Mouse (Mus musculus) brain, embryonic 18.5 days (tissue): ENCODE results near the gene Herpud1.
"Not testable (repeated sequence)": the region's sequence is repeated elsewhere in the genome, so short reads cannot be mapped to it uniquely, and the experiment has no call there.

Experiments used
- DNase-seq: peaks from one replicate; pipeline ENCODE4 v3.0.0-alpha.2; 2012; ENCODE audit warnings: low read depth, low spot score

The Herpud1 gene

DNA sequence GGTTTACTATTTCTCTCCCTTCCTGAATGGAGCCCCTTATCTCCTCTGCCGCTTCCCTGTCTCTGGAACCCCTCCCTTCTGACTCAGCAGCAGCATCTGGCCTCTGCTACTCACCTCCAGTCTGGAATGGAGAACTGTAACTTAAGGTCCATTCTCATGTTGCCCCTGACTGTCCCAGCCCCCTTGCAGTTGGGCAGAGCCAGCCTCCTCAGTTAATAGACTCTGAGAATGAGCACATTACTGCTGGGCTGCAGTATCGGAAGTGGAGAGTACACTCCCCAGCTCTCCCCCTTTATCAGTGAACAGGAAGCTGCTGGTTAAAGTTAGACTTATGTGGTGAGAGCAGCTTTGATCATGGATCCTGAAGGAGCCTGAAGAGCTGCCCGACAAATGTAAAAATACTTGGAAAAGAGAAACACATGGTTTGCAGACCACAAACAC lies 10.7 kb upstream of the Herpud1 start:
- DNase-seq = no peak

DNA sequence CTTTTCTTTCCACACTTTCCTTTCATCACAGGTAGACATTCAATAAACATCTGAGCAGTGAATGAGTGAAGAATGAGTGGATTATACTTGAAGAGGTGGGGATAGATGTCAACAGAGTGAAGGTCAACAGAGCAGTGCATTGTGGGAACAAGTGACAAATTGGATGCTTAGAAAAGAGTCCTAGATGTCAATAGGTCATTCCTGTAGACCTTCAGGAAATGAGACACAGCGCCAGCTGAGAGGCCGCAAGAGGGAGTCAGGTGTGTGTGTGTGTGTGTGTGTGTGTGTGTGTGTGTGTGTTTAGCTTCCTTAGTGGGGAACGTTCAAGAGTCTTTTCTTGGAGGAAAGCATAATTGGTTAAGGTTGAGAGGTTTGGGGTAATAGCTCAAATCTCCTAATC lies 10.1 kb upstream of the Herpud1 start:
- no peak for DNase-seq

DNA sequence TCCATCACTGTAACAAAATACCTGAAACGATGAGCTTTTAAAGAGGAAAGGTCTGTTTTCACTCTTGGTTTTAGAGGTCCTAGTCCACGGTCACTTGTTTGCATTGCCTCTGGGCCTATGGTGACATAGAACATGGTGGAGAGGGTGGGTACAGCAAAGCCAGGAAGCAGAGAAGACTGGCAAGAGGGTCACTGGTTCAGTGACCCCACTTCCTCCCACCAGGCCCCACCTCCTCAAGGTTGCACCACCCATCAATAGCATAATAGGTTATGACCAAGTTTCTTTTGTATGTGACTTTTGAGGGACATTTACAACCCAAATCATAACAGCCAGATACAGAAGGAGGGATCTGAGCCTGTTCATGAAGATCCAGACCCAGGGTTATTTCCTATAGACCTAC lies 9.7 kb upstream of the Herpud1 start:
- no peak for DNase-seq

DNA sequence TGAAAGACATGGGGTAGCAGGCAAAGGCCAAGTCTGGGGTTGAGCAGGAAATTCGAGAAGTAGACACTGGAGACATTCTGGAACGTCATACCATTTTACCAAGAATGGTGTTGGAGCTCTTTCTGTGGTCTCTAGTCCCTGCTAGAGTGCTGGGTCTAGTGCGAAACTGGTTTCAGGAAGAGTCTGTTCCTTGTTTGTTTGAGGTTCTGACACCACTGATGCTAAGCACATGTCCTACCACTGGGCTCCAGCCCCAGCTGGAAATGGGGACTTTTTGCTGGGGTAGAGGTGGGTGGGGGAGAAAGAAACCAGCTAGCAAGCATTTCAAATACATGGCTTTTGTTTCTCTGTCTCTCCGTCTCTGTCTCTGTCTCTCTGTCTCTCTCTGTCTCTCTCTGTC lies 9.2 kb upstream of the Herpud1 start:
- no peak for DNase-seq

DNA sequence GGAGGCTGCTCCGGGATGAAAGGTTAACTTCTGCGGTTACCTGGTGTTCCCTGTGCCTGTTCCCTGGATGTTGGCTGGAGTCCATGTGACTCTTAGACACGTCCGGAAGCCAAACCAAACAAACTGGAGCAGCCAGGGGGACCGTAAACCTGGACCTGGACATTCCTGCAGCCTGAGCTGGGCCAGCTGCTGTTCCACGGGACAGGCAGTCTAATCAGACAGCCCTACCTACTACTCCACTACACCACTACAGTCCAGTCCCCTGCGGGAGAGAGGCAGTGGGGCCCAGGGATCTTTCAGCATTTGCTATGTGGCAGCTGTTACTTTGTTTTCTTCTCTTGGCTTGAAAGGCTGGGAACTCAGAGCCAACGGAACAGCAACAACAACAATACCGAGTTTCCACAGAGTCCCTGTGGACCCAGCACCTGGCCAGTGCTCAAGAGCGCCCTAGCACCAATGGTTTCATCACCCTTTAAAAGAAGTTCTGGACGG lies 8.5 kb upstream of the Herpud1 start:
- DNase-seq = no peak

DNA sequence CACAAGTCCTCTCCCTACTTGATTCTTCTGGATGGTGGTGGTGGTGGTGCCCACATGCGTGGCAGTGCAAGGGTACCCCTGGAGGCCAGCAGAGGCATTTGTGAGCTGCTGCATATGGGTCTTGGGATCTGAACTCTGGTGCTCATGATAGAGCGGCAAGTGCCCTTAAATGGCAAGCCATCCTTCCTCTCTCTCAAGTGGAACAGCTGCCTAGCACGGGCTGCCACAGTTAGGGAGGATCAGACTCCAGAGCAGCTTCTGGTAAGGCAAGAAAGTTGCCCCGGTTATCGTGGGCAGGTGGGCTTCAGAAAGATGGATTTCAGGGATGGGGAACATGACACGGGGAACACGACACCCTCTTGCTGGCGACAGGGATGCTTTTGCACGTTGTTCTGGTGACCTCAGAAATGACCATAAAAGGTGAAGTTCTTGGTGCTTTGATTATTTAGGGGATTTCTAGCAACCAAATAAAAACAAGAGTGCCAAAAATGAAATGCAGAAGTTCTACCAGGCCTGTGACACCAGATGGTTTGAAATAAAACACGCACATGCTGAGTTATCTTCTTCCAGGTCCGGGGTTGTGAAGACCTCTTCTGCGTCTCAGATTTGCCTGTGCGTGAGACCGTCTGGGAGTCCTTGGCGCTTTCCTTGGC lies 7.3 kb upstream of the Herpud1 start:
- DNase-seq = no peak

DNA sequence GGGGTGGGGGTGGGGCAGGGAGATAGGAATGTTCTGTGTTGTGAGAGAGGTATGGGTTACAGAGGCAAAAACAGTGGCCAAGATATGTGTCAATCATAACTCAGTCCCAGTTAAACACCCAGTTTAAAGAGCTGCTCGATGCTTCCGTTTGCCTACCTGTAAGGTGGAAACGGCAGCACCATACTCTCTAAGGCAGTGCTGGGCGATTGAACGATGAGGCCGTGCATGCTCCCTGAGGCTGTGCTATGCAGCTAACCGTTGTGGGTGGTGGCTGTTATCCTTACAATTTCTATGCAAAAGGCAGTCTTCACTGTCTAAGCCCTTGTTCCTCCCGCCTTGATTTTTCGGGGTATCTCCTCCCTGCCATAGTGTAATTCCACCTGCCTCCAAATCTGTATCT lies 6.6 kb upstream of the Herpud1 start:
- no peak for DNase-seq

DNA sequence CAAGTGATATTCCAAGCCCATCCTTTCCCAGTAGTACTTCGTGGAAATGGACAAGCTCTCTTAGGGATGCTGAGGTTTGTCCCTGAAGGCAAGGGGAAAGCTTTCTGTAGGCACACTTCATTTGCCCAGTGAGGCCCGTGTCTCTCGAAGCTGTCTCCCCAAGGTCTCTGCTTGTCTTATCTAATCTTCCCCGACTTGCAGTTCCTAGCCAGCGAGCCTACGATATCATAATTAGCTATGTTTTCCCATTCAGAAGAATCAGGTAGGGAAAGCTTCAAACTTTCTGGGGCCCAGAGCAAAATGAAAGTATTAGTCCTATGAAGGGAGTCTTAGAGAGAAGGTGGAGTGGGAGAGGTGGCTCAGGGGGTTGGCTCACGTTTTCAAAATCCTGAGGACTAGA lies 2.1 kb upstream of the Herpud1 start:
- DNase-seq = no peak

DNA sequence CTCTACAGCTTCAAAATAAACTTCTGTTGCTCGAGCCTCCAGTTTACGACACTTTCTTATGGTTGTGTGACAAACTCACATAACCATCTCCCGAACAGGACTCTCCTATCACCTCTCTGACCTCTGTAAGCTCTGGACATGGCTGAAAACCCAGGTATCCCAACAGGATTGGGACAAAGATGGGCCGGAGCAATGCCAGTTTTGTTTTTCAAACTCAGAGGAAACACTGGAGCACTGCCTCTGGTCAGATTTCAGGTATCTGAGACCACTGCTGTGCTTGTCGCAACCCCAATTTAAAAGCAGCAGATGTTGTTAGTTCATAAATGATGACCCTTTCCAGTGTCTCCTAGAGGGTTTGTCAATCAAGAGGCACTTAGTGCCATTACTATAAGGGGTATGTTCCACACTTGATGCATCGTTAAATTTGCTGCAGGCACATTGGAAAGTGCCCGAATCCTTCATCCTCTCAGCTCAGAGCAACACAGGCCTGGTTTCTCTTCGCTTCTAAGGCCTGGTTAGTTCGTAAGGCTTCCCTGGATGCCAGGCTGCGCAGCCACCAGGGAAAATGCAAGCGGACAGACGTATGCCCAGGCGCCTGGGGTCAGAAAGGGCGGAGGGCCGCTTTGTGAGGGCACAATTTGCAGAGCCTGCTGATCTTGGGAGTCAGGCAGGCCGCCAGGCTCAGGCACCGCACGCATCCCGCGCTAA lies 578 bp upstream of the Herpud1 start:
- no peak for DNase-seq

DNA sequence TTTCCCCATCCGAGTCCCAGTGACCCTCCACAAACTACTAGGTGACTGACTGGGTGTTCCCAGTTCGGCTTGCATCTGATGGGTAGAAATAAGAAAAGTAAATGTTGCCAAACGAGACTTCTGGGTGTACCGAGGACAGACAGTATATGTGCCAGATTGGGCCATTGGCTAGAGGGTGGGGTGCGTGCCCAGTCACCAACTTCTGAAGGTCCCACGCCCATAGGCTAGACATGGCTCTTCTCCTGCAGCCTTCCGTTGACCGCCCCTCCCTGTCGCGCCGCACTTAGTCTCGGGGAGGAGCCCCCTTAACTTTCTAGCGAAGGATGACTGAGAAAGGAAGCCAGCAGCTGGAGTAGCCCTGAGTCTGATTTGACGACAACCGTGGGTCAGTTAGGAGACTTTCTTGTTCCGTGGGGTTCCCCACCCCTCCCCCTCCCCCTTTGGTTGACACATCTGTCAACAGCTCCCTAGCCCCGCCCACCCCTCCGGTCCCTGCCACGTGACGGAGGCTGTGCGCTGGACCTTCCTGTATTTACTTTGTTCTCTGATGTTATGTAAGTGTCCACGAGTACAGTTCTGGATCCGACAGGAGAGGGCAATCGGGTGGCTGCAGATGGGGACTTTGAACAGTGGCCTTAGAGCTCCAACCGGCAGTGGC lies 918 bp downstream of the Herpud1 start:
- DNase-seq = peak; percentile 16

DNA sequence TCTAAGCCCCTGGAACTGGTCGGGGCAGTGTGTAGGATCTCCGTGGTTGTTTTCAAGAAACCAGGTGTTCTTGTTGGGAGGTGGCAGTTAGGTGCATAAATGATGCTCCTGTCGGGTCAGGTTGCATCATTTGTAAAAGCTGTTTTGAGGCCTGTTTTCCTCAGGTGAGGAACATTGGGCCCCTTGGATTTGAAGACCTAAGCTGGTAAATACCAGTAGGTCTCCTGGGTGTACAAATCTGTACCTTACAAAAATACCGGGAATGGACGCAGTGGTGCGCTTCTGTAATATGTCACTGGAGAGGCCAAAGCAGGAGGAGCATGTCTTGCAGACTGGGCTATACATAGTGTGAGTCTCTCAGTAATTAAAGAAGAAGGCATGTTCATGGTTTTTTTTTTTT lies 1.5 kb downstream of the Herpud1 start:
- DNase-seq = no peak

DNA sequence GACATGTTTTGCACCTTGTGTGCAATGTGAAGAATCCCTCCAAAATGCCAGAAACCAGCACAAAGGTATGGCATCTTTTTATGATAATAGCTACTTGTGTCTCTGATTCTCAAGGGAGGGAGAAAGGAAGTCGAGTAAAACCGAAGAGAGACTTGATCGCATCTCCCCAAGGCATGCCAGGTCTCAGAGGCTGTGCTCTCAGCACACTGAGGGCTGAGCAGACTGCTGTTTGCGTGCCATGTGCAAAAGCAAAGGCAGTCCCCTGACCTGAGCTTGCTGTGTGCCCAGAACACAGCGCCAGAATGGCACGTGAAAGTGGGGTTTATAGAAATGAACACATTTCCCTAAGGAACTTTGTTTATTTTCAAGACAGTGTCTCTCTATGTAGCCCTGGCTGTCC lies 3.3 kb downstream of the Herpud1 start:
- DNase-seq = no peak

DNA sequence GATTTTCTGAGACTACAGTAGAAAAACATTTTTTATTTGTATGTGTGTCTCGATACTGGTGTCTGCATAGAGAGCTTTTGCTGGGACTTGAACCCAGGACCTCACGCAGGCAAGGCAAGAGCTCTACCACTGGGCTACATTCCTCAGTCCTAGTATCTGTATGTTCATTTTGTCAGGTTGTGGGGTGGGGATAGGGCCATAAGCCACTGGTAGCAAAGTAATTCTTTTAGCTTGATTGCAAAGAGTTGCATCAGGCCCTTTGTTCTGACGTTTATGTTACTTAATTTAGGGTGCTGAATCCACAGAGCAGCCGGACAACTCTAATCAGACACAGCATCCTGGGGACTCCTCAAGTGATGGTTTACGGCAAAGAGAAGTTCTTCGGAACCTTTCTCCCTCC lies 4.2 kb downstream of the Herpud1 start:
- DNase-seq = no peak

DNA sequence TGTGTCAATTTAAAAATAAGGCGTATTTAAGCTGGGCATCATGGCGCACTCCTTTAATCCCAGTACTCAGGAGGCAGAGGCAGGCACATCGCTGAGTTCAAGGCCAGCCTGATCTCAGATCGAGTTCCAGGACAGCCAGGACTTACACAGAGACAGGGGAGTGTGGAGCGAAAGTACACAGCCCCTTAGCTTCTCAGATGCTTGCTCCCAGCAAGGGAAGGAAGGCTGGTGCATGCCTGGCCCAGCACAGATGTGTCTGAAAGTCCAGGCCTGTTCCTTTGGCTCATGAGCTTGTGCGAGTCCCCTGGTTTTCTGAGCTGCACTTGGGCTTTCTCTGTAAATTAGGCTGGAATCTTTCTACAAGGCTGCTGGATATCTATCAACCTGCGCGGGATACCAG lies 4.7 kb downstream of the Herpud1 start:
- DNase-seq = no peak

DNA sequence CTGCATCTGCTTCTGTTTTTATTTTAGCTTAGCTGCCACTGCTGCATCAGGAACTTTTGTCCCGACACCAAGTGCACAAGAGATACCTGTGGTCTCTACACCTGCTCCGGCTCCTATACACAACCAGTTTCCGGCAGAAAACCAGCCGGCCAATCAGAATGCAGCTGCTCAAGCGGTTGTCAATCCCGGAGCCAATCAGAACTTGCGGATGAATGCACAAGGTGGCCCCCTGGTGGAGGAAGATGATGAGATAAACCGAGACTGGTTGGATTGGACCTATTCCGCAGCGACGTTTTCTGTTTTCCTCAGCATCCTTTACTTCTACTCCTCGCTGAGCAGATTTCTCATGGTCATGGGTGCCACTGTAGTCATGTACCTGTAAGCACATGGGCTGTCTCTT lies 5.9 kb downstream of the Herpud1 start:
- no peak for DNase-seq

DNA sequence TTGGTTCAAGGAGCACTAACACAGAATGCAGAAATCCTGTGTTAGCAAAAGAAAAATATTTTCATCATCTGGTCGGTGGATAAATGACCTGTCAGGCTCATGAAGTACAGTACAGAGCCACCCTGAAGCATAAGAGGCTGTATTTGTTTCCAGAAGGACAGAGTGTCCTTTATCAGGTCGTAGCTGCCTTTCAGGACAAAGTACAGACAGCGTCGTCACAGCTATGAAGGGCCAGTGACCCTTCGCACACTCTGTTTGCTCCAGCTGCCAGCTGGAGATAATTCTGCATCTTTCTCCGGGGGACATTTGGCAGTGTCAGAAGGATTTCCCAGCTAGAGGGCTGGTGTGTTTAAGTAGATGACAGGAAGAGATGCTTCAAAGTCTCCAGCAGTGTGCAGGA lies 6.4 kb downstream of the Herpud1 start:
- no peak for DNase-seq

DNA sequence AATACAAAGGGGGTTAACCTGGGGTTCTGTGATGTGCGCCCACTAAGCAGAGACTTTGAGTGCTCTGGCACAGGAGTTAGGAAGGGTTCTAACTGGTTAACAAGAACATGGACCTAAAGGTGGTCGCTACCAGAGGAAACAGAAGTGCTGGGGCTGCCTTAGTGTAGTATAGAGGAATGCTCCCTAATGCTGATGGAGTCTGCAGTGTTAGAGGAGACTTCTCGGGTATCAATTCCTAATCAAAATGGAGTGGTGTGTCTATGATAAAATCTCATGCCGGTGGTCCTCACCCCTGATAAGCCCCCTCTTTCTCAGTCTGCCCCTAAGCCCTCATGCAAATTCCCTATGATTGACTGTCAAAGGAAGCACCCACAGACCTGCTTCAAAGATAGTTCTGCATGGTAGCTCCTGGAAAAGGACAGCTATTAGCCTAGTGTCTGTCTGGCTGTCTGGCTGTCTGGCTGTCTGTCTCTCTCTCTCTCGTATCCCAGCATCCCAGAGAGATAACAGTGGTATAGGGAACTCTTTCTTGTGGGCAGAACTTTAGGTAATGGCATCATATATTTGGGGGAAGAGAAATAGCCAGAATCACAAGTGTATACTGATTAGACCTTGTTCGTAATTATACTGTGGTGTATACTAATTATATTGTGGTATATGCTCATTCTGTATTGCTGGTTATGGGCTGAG lies 9.8 kb downstream of the Herpud1 start:
- no peak for DNase-seq

DNA sequence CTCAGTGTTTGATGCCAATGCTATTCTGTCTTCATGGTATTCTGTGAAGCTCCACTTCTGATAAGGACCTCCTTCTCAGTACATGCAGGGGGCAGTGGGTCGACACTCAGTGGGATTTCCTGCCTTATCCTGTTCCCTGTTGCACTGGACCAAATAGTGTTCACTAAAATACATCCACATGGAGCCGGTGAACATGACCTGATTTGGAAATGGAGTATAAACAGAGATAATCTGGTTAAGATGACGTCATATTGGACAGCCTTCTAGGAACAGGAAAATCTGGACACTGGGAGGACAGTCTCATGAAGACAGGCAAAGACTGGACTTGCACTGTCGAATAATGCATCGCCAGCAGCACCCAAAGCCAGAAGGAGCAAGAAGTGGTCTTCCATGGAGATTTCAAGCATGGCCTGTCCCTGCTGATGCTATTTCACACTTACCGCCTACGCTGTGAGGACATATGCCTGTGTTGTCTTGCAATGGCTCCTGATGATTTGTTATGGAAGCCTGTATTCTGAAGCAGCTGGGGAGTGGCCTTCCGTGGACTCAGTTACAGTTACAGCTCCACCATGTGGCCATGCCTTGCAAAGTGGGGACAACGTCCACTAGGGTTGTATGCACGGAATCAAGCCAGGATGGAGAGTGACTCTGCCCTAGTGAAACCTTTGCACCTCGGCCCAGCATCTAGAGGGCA lies 10.9 kb downstream of the Herpud1 start:
- DNase-seq = no peak

DNA sequence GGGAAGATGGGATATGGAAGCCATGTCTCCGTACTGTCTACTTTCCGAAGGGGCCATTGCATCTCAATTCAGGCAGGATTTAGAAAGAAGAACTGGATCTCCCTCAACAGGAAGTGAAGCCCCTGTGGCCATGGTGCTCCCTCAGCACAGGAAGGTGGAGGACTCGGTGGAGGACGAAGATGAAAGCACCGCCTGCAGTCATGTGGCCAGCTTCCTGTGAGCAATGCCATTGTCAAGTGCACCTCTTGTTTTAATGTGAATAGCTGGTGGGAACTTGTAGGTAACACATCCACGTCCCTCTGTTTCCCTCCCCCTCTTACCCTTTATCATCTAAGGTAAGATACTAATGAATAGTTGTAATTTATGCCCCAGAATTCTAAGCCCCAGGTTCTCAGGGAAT lies 12.3 kb downstream of the Herpud1 start:
- DNase-seq = no peak

DNA sequence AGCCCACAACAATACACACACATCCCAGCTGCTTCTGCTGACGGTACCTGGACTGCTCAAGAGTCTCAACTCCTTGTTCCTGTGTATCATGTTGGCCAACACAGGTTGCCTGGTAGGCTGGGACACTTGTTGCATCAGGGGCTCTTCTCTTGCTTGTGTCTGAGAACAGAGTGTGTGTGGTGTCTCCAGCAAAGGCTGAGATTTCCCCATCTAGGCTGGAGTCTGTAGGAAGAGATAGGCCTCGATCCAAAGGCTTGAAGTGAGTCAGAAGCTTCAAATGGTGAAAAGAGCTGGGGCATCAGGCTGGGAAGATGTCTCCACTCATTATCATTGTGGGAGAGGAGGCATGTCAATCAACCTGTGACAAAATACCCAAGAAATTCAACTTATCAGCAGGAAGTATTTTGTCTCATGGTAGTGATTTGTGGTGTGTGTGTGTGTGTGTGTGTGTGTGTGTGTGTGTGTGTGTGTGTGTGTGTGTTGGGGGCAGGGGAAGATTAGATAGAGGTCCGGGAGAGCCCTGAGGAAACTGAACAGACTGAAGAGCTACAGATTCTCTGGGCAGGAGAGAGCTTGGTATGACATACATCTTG lies 13.2 kb downstream of the Herpud1 start:
- no peak for DNase-seq

DNA sequence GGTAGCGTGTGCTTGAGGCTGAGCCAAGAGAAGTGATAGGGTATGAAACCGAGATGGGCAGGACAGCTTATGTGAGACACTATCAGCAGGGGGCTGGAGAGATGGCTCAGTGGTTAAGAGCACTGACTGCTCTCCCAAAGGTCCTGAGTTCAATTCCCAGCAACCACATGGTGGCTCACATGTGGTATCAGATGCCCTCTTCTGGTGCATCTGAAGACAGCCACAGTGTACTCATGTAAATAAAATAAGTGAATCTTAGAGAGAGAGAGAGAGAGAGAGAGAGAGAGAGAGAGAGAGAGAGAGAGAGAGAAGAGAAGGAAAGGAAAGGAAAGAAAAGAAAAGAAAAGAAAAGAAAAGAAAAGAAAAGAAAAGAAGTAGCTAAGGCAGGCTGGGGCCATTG lies 13.7 kb downstream of the Herpud1 start:
- not testable (repeated sequence) for DNase-seq
